Mouse (Mus musculus): Measurements from ENCODE around the gene Adgrv1. TPM values are rescaled to one million over a fixed set of nuclear protein-coding genes. Genes with fewer than 3 reads are reported as not detected.
A peak's percentile ranks its signal among the peaks of the same experiment; 100 is the strongest.

Gene Adgrv1
- polyA plus RNA-seq, 1 experiment from 2014 or later: 16.7 TPM

DNA sequence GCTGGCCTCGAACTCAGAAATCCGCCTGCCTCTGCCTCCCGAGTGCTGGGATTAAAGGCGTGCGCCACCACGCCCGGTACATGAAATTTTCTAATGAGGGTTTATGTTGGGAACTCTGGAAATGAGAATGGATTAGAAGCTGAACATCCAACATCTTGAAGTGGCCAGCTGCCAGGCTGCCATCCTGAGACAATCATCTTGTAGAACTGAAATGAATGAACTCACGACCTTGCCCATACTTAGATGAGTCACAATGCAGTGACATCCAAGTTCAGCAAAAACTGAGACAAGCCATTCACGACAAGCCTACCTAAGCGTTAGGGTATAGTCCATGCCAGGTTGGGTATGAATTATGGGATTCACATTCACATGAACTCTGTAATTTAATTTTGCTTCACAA, 393.1 kb downstream of the Adgrv1 start:
- no peaks in the 10 kb centered on the region for H3K36me3 ChIP-seq (ENCODE audit: control insufficient read depth, insufficient read depth, low read length)
- no peaks in the 10 kb centered on the region for H3K9me3 ChIP-seq (ENCODE audit: control insufficient read depth, low read length)
- H3K4me3 ChIP-seq (replicated peaks; ENCODE audit: low read depth, low read length): no peak overlapping the region
- no peak overlapping the region for H3K27ac ChIP-seq (replicated peaks; ENCODE audit: low read depth, low read length)
- DNase-seq (no peak), ATAC-seq (ENCODE audit: low FRiP score, low TSS enrichment) (no peak)
- H3K4me1 ChIP-seq (ENCODE audit: control insufficient read depth, insufficient read depth, low read length): no peaks in the 10 kb centered on the region
- no peak overlapping the region for H3K4me2 ChIP-seq (ENCODE audit: low read length)
- H3K27me3 ChIP-seq (ENCODE audit: control insufficient read depth, insufficient read depth, low read length): no peaks in the 10 kb centered on the region
- H3K9ac ChIP-seq (replicated peaks; ENCODE audit: low read length): no peak overlapping the region
- WGBS: 94% methylated on average over 10 of the region's 10 CpGs

DNA sequence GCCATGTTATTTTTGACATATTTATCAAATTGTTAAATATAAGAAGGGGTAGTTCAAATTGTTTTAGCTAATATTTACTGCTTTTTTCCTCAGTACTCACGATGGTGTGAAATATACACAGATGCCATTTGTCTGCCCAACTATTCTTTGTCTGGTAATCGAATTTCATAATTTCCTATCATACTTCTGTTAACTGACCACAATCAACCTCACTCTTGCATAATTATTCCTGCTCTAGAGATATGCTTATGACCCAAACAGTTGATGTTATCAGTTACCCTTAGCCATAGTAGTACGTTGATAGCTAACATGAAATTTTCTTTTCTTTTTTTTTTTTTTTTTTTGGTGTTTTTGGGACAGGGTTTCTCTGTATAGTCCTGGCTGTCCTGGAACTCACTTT, 393.5 kb downstream of the Adgrv1 start:
- DNase-seq (no peak), ATAC-seq (ENCODE audit: low FRiP score, low TSS enrichment) (0 out of 2 replicates have a peak, but pooled peaks have one; percentile 7)
- no peak overlapping the region for H3K4me3 ChIP-seq (replicated peaks; ENCODE audit: low read depth, low read length)
- H3K27me3 ChIP-seq (ENCODE audit: control insufficient read depth, insufficient read depth, low read length): no peaks in the 10 kb centered on the region
- H3K4me1 ChIP-seq (ENCODE audit: control insufficient read depth, insufficient read depth, low read length): no peaks in the 10 kb centered on the region
- no peaks in the 10 kb centered on the region for H3K9me3 ChIP-seq (ENCODE audit: control insufficient read depth, low read length)
- H3K9ac ChIP-seq (replicated peaks; ENCODE audit: low read length): no peak overlapping the region
- no peak overlapping the region for H3K4me2 ChIP-seq (ENCODE audit: low read length)
- no peaks in the 10 kb centered on the region for H3K36me3 ChIP-seq (ENCODE audit: control insufficient read depth, insufficient read depth, low read length)
- 95% methylated on average over 3 of the region's 3 CpGs for WGBS
- no peak overlapping the region for H3K27ac ChIP-seq (replicated peaks; ENCODE audit: low read depth, low read length)

DNA sequence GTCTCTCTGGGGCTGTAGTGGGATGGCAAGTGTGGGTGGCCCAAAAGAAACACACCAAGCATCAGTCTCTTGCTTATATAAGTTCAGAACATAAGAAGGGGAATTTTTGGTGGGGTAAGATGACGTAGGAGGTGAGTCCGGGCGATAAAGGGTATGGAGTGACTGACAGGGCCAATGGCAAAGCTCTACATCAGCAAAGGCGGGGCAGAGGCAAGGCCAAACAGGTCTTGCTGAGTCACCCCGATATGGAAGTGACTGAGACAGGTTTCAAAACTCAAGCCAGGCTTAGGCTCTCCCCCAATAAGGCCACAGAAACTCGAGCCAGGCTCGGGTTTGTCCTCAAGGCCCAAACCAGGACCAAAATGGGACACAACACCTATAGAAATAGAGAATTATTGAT, 394.1 kb downstream of the Adgrv1 start:
- Histone ChIP-seq H3K4me2 (ENCODE audit: low read length) (no peak overlapping the region), H3K27me3 (ENCODE audit: control insufficient read depth, insufficient read depth, low read length) (no peaks in the 10 kb centered on the region), H3K4me3 (replicated peaks; ENCODE audit: low read depth, low read length) (no peak overlapping the region), H3K36me3 (ENCODE audit: control insufficient read depth, insufficient read depth, low read length) (no peaks in the 10 kb centered on the region), H3K9me3 (ENCODE audit: control insufficient read depth, low read length) (no peaks in the 10 kb centered on the region), H3K4me1 (ENCODE audit: control insufficient read depth, insufficient read depth, low read length) (no peaks in the 10 kb centered on the region), H3K27ac (replicated peaks; ENCODE audit: low read depth, low read length) (no peak overlapping the region), H3K9ac (replicated peaks; ENCODE audit: low read length) (no peak overlapping the region)
- ATAC-seq (ENCODE audit: low FRiP score, low TSS enrichment) (no peak), DNase-seq (no peak)
- WGBS: 93% methylated on average over 7 of the region's 7 CpGs

DNA sequence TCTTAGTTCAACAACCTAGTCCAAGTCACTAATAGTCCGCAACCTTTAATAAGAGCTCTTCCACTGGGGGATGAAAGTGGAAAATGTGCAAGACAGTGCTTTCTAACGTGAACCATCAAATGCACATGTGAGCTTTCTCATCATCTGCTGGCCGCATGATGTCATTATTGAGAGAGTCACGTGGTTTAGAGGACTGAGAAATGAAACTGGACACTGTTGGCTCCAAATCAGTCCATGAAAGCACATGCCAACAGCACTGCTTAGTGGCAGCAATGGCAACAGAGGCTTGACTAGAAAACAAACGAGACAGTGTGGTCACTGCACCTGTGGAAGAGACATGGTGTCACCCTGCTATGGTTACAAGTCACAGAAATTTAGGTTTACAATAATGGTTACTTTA, 395.0 kb downstream of the Adgrv1 start:
- H3K27me3 ChIP-seq (ENCODE audit: control insufficient read depth, insufficient read depth, low read length): no peaks in the 10 kb centered on the region
- H3K4me1 ChIP-seq (ENCODE audit: control insufficient read depth, insufficient read depth, low read length): no peaks in the 10 kb centered on the region
- H3K36me3 ChIP-seq (ENCODE audit: control insufficient read depth, insufficient read depth, low read length): no peaks in the 10 kb centered on the region
- H3K9me3 ChIP-seq (ENCODE audit: control insufficient read depth, low read length): no peaks in the 10 kb centered on the region
- WGBS: 87% methylated on average over 5 of the region's 5 CpGs
- H3K27ac ChIP-seq (replicated peaks; ENCODE audit: low read depth, low read length): no peak overlapping the region
- DNase-seq (no peak), ATAC-seq (ENCODE audit: low FRiP score, low TSS enrichment) (no peak)
- no peak overlapping the region for H3K4me3 ChIP-seq (replicated peaks; ENCODE audit: low read depth, low read length)
- H3K9ac ChIP-seq (replicated peaks; ENCODE audit: low read length): no peak overlapping the region
- no peak overlapping the region for H3K4me2 ChIP-seq (ENCODE audit: low read length)

DNA sequence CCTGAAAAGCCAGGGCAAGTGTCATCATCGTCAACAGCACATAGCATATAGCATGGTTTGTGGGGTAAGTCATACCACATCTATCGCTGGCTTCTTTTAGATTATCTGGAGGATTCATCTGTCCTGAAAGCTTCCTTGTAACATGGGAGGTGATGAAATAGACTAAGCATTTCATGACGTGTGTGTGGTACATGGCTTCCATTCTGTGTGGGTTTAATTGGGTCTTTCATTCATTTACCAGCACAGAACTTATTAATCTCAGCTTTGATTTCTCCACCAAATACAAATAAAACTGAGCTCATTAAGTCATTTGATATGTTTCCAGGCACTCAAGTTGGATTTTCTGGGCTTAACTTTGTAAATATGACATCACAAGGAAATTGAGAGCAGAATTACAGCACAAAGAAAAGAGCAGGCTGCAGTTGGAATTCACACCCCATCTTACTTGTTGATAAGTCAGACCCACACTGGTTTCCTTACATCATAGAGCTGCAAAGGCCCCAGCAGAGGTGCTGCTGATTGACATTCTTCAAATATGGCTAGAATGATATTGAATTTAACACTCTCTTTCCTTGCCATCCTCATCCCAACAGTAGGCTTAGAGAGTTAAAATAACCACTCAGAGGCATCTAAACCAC, 396.1 kb downstream of the Adgrv1 start:
- no peak overlapping the region for H3K9ac ChIP-seq (replicated peaks; ENCODE audit: low read length)
- H3K27me3 ChIP-seq (ENCODE audit: control insufficient read depth, insufficient read depth, low read length): no peaks in the 10 kb centered on the region
- 91% methylated on average over 3 of the region's 3 CpGs for WGBS
- no peak overlapping the region for H3K4me2 ChIP-seq (ENCODE audit: low read length)
- ATAC-seq (ENCODE audit: low FRiP score, low TSS enrichment) (no peak), DNase-seq (no peak)
- no peak overlapping the region for H3K4me3 ChIP-seq (replicated peaks; ENCODE audit: low read depth, low read length)
- H3K9me3 ChIP-seq (ENCODE audit: control insufficient read depth, low read length): no peaks in the 10 kb centered on the region
- no peaks in the 10 kb centered on the region for H3K4me1 ChIP-seq (ENCODE audit: control insufficient read depth, insufficient read depth, low read length)
- no peaks in the 10 kb centered on the region for H3K36me3 ChIP-seq (ENCODE audit: control insufficient read depth, insufficient read depth, low read length)
- no peak overlapping the region for H3K27ac ChIP-seq (replicated peaks; ENCODE audit: low read depth, low read length)

DNA sequence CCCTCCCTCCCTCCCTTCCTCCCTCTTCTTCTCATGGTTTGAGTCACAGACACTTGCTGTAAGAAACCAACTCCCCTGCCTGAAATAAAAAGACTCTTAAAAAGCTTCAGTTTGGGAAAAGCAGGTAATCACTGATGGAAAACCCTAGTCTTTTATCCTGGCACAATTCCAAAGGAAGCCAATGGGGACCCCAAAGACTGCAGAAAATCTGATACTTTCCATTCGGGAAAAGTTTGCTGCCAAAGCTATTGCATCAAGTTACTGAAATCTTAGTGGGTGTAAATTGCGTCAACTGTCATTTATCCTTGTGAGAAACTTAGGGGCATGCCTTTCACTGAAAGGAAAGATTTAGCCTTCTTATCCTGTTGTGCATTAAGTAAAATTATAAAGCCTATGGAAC, 398.9 kb downstream of the Adgrv1 start:
- Histone ChIP-seq H3K27me3 (ENCODE audit: control insufficient read depth, insufficient read depth, low read length) (no peaks in the 10 kb centered on the region), H3K4me1 (ENCODE audit: control insufficient read depth, insufficient read depth, low read length) (no peaks in the 10 kb centered on the region), H3K9ac (replicated peaks; ENCODE audit: low read length) (no peak overlapping the region), H3K4me3 (replicated peaks; ENCODE audit: low read depth, low read length) (no peak overlapping the region), H3K4me2 (ENCODE audit: low read length) (no peak overlapping the region), H3K9me3 (ENCODE audit: control insufficient read depth, low read length) (no peaks in the 10 kb centered on the region), H3K27ac (replicated peaks; ENCODE audit: low read depth, low read length) (no peak overlapping the region), H3K36me3 (ENCODE audit: control insufficient read depth, insufficient read depth, low read length) (no peaks in the 10 kb centered on the region)
- ATAC-seq (ENCODE audit: low FRiP score, low TSS enrichment) (no peak), DNase-seq (no peak)
- 78% methylated on average over 2 of the region's 2 CpGs for WGBS

DNA sequence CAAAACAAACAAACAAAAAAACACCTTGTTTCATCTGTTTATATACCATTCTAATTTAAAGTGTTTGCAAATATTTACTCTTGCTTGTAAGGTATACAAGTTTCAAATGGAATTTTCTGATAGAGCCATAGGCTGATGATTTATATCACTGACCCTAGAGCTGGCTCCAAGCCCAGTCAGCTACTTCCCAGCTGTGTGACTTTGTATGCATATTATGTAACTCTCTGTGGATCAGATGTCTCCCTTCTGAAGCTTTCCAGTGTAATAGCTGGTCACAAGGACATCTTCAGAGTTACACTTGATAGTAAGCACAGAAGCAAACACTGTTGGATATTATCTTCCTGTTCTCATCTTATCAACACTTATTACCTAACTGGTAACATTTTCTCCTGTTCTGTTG, 400.1 kb downstream of the Adgrv1 start:
- no peaks in the 10 kb centered on the region for H3K27me3 ChIP-seq (ENCODE audit: control insufficient read depth, insufficient read depth, low read length)
- no peaks in the 10 kb centered on the region for H3K4me1 ChIP-seq (ENCODE audit: control insufficient read depth, insufficient read depth, low read length)
- no peak overlapping the region for H3K4me3 ChIP-seq (replicated peaks; ENCODE audit: low read depth, low read length)
- H3K4me2 ChIP-seq (ENCODE audit: low read length): no peak overlapping the region
- H3K27ac ChIP-seq (replicated peaks; ENCODE audit: low read depth, low read length): no peak overlapping the region
- no peaks in the 10 kb centered on the region for H3K9me3 ChIP-seq (ENCODE audit: control insufficient read depth, low read length)
- H3K9ac ChIP-seq (replicated peaks; ENCODE audit: low read length): no peak overlapping the region
- H3K36me3 ChIP-seq (ENCODE audit: control insufficient read depth, insufficient read depth, low read length): no peaks in the 10 kb centered on the region
- no peak for ATAC-seq (ENCODE audit: low FRiP score, low TSS enrichment)
- DNase-seq: peak; percentile 8

DNA sequence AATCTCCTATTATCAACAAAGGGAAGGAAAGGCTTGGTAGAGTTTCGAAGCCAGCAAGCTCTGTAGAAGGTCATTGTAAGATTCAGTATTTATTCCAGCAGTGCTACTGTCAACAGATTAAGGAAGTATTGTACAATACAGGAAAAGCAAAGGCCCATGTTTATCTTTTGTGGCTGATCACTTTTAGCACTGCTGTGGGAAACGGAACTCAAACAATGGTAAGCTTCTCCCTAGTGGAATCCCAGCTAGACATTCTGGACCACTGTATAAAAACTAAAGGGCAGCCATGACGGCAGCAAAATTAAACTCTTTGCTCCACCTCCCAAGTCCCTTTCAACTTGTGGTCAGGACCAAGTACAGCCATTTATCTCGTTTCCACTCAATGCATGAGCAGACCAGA, 402.8 kb downstream of the Adgrv1 start:
- no peaks in the 10 kb centered on the region for H3K27me3 ChIP-seq (ENCODE audit: control insufficient read depth, insufficient read depth, low read length)
- no peak overlapping the region for H3K4me3 ChIP-seq (replicated peaks; ENCODE audit: low read depth, low read length)
- WGBS: 59% methylated on average over 4 of the region's 4 CpGs
- H3K4me1 ChIP-seq (ENCODE audit: control insufficient read depth, insufficient read depth, low read length): no peaks in the 10 kb centered on the region
- no peaks in the 10 kb centered on the region for H3K36me3 ChIP-seq (ENCODE audit: control insufficient read depth, insufficient read depth, low read length)
- no peaks in the 10 kb centered on the region for H3K9me3 ChIP-seq (ENCODE audit: control insufficient read depth, low read length)
- ATAC-seq (ENCODE audit: low FRiP score, low TSS enrichment) (no peak), DNase-seq (no peak)
- H3K4me2 ChIP-seq (ENCODE audit: low read length): no peak overlapping the region
- no peak overlapping the region for H3K27ac ChIP-seq (replicated peaks; ENCODE audit: low read depth, low read length)
- H3K9ac ChIP-seq (replicated peaks; ENCODE audit: low read length): no peak overlapping the region

DNA sequence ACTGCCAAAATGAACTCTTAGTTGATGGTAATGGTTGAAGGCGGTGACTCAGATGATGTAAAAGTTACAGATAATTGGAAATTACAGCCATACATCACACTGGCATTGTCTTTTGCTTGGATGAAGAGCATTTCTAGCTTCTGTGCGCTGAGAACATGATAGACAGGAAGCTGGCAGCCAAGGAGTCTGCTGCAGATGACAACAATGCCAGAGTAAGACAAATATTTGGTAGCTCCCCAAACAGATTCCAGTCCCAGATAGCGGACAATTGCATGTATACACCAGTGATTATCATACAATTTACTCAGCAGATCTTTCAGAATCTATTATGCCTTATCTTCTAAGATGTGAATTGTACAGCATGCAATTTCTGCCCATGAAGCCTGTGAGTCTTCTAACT, 409.2 kb downstream of the Adgrv1 start:
- Histone ChIP-seq H3K4me2 (ENCODE audit: low read length) (no peak overlapping the region), H3K27me3 (ENCODE audit: control insufficient read depth, insufficient read depth, low read length) (no peaks in the 10 kb centered on the region), H3K4me1 (ENCODE audit: control insufficient read depth, insufficient read depth, low read length) (no peaks in the 10 kb centered on the region), H3K27ac (replicated peaks; ENCODE audit: low read depth, low read length) (no peak overlapping the region), H3K9me3 (ENCODE audit: control insufficient read depth, low read length) (no peaks in the 10 kb centered on the region), H3K9ac (replicated peaks; ENCODE audit: low read length) (no peak overlapping the region), H3K36me3 (ENCODE audit: control insufficient read depth, insufficient read depth, low read length) (no peaks in the 10 kb centered on the region), H3K4me3 (replicated peaks; ENCODE audit: low read depth, low read length) (no peak overlapping the region)
- DNase-seq (no peak), ATAC-seq (ENCODE audit: low FRiP score, low TSS enrichment) (no peak)
- WGBS: 91% methylated on average over 3 of the region's 3 CpGs
